Mouse (Mus musculus): Measurements from ENCODE around the gene F3.

- TF ChIP-seq POLR2A (IDR thresholded peaks at IDR 0.05; ENCODE audit: borderline replicate concordance, extremely low read depth, insufficient read depth, insufficient read length, poor library complexity, severe bottlenecking) = no peak
- no peak for TF ChIP-seq CTCF (IDR thresholded peaks at IDR 0.05; ENCODE audit: borderline replicate concordance, extremely low read depth, insufficient read depth, insufficient read length)
Measured at GRCm38 (mm10) chr3:121766818-121767217, 43.5 kb downstream of the F3 start.

Measured in brain, embryonic 14.5 days (tissue).